Mouse (Mus musculus) cerebellum, postnatal 25 days (tissue): ENCODE data around the gene Prkci.

Source experiments
- DNase-seq, 2 experiments: peaks; one replicate each; pipeline ENCODE4 v3.0.0; 2021; ENCODE audit warnings: mixed read lengths in 2 of 2

Gene Prkci

GRCm38 (mm10) chr3:30995899-30996687 is 546 bp downstream of the Prkci start:
- no peak for DNase-seq

- no peak for DNase-seq
These were observed 1.1 kb downstream of the Prkci start for GRCm38 (mm10) chr3:30996688-30997014.

GRCm38 (mm10) chr3:30999401-31000017 is 4.0 kb downstream of the Prkci start:
- no peak for DNase-seq

- no peak for DNase-seq
These were observed 4.5 kb downstream of the Prkci start for GRCm38 (mm10) chr3:31000018-31000407.

GRCm38 (mm10) chr3:31001048-31001676 is 5.6 kb downstream of the Prkci start:
- DNase-seq: no peak

- no peak for DNase-seq
These were observed 9.0 kb downstream of the Prkci start for GRCm38 (mm10) chr3:31004320-31005209.

GRCm38 (mm10) chr3:31014374-31014773 is 18.8 kb downstream of the Prkci start:
- no peak for DNase-seq

- DNase-seq: peak; percentile 17 to 23
These were observed 20.3 kb downstream of the Prkci start for GRCm38 (mm10) chr3:31015682-31016443.

GRCm38 (mm10) chr3:31016594-31017196 is 21.1 kb downstream of the Prkci start:
- DNase-seq: no peak

- no peak for DNase-seq
These were observed 22.1 kb downstream of the Prkci start for GRCm38 (mm10) chr3:31017652-31018051.

- no peak for DNase-seq
These were observed 23.7 kb downstream of the Prkci start for GRCm38 (mm10) chr3:31019287-31019686.

GRCm38 (mm10) chr3:31019793-31020447 is 24.4 kb downstream of the Prkci start:
- DNase-seq: no peak

- no peak for DNase-seq
These were observed 25.1 kb downstream of the Prkci start for GRCm38 (mm10) chr3:31020656-31021055.

- DNase-seq: no peak
These were observed 27.4 kb downstream of the Prkci start for GRCm38 (mm10) chr3:31022895-31023436.

- no peak for DNase-seq
These were observed 32.2 kb downstream of the Prkci start for GRCm38 (mm10) chr3:31027718-31028117.

- DNase-seq: peak; percentile 58 to 74
These were observed 36.1 kb downstream of the Prkci start for GRCm38 (mm10) chr3:31031621-31032020.

GRCm38 (mm10) chr3:31033644-31034043 is 38.1 kb downstream of the Prkci start:
- no peak for DNase-seq

- DNase-seq: no peak
These were observed 42.3 kb downstream of the Prkci start for GRCm38 (mm10) chr3:31037851-31038250.

GRCm38 (mm10) chr3:31038689-31039088 is 43.1 kb downstream of the Prkci start:
- DNase-seq: no peak

GRCm38 (mm10) chr3:31042992-31043391 is 47.4 kb downstream of the Prkci start:
- no peak for DNase-seq

- DNase-seq: no peak
These were observed 51.7 kb downstream of the Prkci start for GRCm38 (mm10) chr3:31047263-31047662.
